Mouse (Mus musculus) spleen, adult 2 months (tissue): Measurements from ENCODE around the gene Msl3l2.

Experiments used
- CTCF ChIP-seq: fragments of 200-500 bp; IDR thresholded peaks from 2 replicates; pipeline ENCODE4 v1.5.1; 2011; ENCODE audit warnings: mild to moderate bottlenecking, inconsistent platforms; ENCODE audit not compliant: insufficient read depth, insufficient read length, insufficient replicate concordance; ENCODE audit errors: extremely low read depth
- POLR2A ChIP-seq: fragments of 200-500 bp; IDR thresholded peaks from 2 replicates; pipeline ENCODE4 v1.6.1; 2011; ENCODE audit warnings: low read depth, low read length, inconsistent platforms

GRCm38 (mm10) chr10:56129642-56130041, 22.9 kb downstream of the Msl3l2 start:
- TF ChIP-seq POLR2A (no peak), CTCF (no peak)
